Mouse (Mus musculus): ENCODE results near the gene Lrch1.

Gene Lrch1

GRCm38 (mm10) chr14:74864805-74865483 is 82.7 kb downstream of the Lrch1 start:
- ATAC-seq (ENCODE audit: insufficient number of reproducible peaks, low FRiP score, low TSS enrichment) = no peak

GRCm38 (mm10) chr14:74861456-74861855 is 86.2 kb downstream of the Lrch1 start:
- ATAC-seq (ENCODE audit: insufficient number of reproducible peaks, low FRiP score, low TSS enrichment) = no peak

GRCm38 (mm10) chr14:74859154-74859553 is 88.5 kb downstream of the Lrch1 start:
- no peak for ATAC-seq (ENCODE audit: insufficient number of reproducible peaks, low FRiP score, low TSS enrichment)

- ATAC-seq (ENCODE audit: insufficient number of reproducible peaks, low FRiP score, low TSS enrichment) = no peak
Measured at GRCm38 (mm10) chr14:74855429-74855828, 92.2 kb downstream of the Lrch1 start.

GRCm38 (mm10) chr14:74853759-74854100 is 93.9 kb downstream of the Lrch1 start:
- ATAC-seq (ENCODE audit: insufficient number of reproducible peaks, low FRiP score, low TSS enrichment) = no peak

- no peak for ATAC-seq (ENCODE audit: insufficient number of reproducible peaks, low FRiP score, low TSS enrichment)
Measured at GRCm38 (mm10) chr14:74852965-74853758, 94.5 kb downstream of the Lrch1 start.

- no peak for ATAC-seq (ENCODE audit: insufficient number of reproducible peaks, low FRiP score, low TSS enrichment)
Measured at GRCm38 (mm10) chr14:74851866-74852265, 95.8 kb downstream of the Lrch1 start.

- ATAC-seq (ENCODE audit: insufficient number of reproducible peaks, low FRiP score, low TSS enrichment) = no peak
Measured at GRCm38 (mm10) chr14:74849020-74849419, 98.7 kb downstream of the Lrch1 start.

GRCm38 (mm10) chr14:74848224-74848623 is 99.5 kb downstream of the Lrch1 start:
- no peak for ATAC-seq (ENCODE audit: insufficient number of reproducible peaks, low FRiP score, low TSS enrichment)

- ATAC-seq (ENCODE audit: insufficient number of reproducible peaks, low FRiP score, low TSS enrichment) = no peak
Measured at GRCm38 (mm10) chr14:74847311-74848133, 100.2 kb downstream of the Lrch1 start.

GRCm38 (mm10) chr14:74846668-74847067 is 101.0 kb downstream of the Lrch1 start:
- no peak for ATAC-seq (ENCODE audit: insufficient number of reproducible peaks, low FRiP score, low TSS enrichment)

- peak; percentile 64; the same call in 1 of the 2 replicates for ATAC-seq (ENCODE audit: insufficient number of reproducible peaks, low FRiP score, low TSS enrichment)
Measured at GRCm38 (mm10) chr14:74845661-74846274, 101.9 kb downstream of the Lrch1 start.

- ATAC-seq (ENCODE audit: insufficient number of reproducible peaks, low FRiP score, low TSS enrichment) = no peak
Measured at GRCm38 (mm10) chr14:74841708-74842107, 106.0 kb downstream of the Lrch1 start.

GRCm38 (mm10) chr14:74841297-74841696 is 106.4 kb downstream of the Lrch1 start:
- ATAC-seq (ENCODE audit: insufficient number of reproducible peaks, low FRiP score, low TSS enrichment) = no peak

GRCm38 (mm10) chr14:74840820-74841219 is 106.9 kb downstream of the Lrch1 start:
- ATAC-seq (ENCODE audit: insufficient number of reproducible peaks, low FRiP score, low TSS enrichment) = no peak

GRCm38 (mm10) chr14:74840328-74840727 is 107.3 kb downstream of the Lrch1 start:
- ATAC-seq (ENCODE audit: insufficient number of reproducible peaks, low FRiP score, low TSS enrichment) = no peak

- no peak for ATAC-seq (ENCODE audit: insufficient number of reproducible peaks, low FRiP score, low TSS enrichment)
Measured at GRCm38 (mm10) chr14:74838816-74839215, 108.9 kb downstream of the Lrch1 start.

- ATAC-seq (ENCODE audit: insufficient number of reproducible peaks, low FRiP score, low TSS enrichment) = no peak
Measured at GRCm38 (mm10) chr14:74835010-74835409, 112.7 kb downstream of the Lrch1 start.

GRCm38 (mm10) chr14:74834215-74834614 is 113.5 kb downstream of the Lrch1 start:
- ATAC-seq (ENCODE audit: insufficient number of reproducible peaks, low FRiP score, low TSS enrichment) = no peak

- ATAC-seq (ENCODE audit: insufficient number of reproducible peaks, low FRiP score, low TSS enrichment) = no peak
Measured at GRCm38 (mm10) chr14:74831653-74832052, 116.0 kb downstream of the Lrch1 start.

- ATAC-seq (ENCODE audit: insufficient number of reproducible peaks, low FRiP score, low TSS enrichment) = no peak
Measured at GRCm38 (mm10) chr14:74831050-74831449, 116.6 kb downstream of the Lrch1 start.
